Mouse (Mus musculus): ENCODE measurements at regions not wholly inside any gene's neighbourhood (a gene's known extent, or its start where the extent isn't known, plus 50 kb on each side); places are given as distances from the start of the nearest gene placed in this dataset.

DNA sequence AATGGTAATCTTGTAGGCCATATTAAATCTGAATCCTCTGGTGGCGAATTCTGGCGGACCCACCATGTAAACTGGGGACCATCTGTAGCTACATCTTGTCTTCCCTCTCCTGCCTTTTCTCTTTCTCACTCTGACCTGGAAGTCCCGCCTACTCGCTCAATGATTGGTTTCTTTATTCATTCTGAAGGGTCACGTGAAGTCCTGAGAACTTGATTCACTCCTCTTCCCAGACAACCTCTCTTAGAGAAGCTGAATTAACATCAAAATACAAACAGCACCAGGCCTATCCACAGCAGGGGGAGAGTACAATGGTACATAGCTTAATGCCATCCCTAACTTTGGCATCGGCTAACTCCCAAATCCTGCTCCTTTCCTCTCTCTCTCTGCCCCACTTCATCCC lies 69.9 kb upstream of the Mylip start:
- Histone ChIP-seq H3K9me3 (replicated peaks; ENCODE audit: low read length) (no peaks in the 10 kb centered on the region), H3K79me2 (replicated peaks; ENCODE audit: control insufficient read depth, extremely low read depth, insufficient read depth, poor library complexity, severe bottlenecking) (no peaks in the 10 kb centered on the region), H3K4me3 (replicated peaks in 1 of 3; ENCODE audit: low read depth in 2 of 3, low read length in 2 of 3, poor library complexity in 1 of 3) (no peak overlapping the region), H3K9ac (ENCODE audit: insufficient read depth, low read depth) (no peak overlapping the region), H3K4me1 (ENCODE audit: control insufficient read depth in 1 of 2, insufficient read depth in 2 of 2) (no peaks in the 10 kb centered on the region), H3K36me3 (replicated peaks in 1 of 2; ENCODE audit: control insufficient read depth in 1 of 2, insufficient read depth in 1 of 2, low read length in 1 of 2) (no peaks in the 10 kb centered on the region), H3K27me3 (replicated peaks) (no peaks in the 10 kb centered on the region), H3K4me2 (ENCODE audit: insufficient read depth, low read depth, poor library complexity, severe bottlenecking) (no peak overlapping the region), H3K27ac (ENCODE audit: insufficient read depth, low read depth) (no peak overlapping the region)
- in situ Hi-C loops (cut with MboI; ENCODE audit: low pct_ligation_motif_present, low pct_unique_long_range_greater_than_20kb, low sequenced_read_pairs), result no loop called here
- dilution Hi-C loops (cut with MboI; ENCODE audit: extremely low pct_ligation_motif_present, extremely low pct_unique_long_range_greater_than_20kb, low sequenced_read_pairs), result no loop called here
- DNase-seq (ENCODE audit: extremely low read depth), result no peak
- TF ChIP-seq HCFC1 (IDR thresholded peaks at IDR 0.05; ENCODE audit: low read depth, low read length), result no peak
- TF ChIP-seq MAFK (IDR thresholded peaks at IDR 0.05; ENCODE audit: insufficient replicate concordance, low read length), result no peak
- TF ChIP-seq ZKSCAN1 (IDR thresholded peaks at IDR 0.05; ENCODE audit: borderline replicate concordance, low read depth, low read length), result no peak
- TF ChIP-seq MAZ (IDR thresholded peaks at IDR 0.05; ENCODE audit: low read depth, low read length), result no peak
- no peak for TF ChIP-seq KAT2A (IDR thresholded peaks at IDR 0.05; ENCODE audit: insufficient replicate concordance, low read length)
- no peak for TF ChIP-seq NRF1 (IDR thresholded peaks at IDR 0.05; ENCODE audit: low read depth, low read length)
- TF ChIP-seq EP300 (IDR thresholded peaks at IDR 0.05; ENCODE audit: low read length), result no peak
- no peak for TF ChIP-seq E2F4 (IDR thresholded peaks at IDR 0.05; ENCODE audit: insufficient replicate concordance, low read depth, low read length)

GRCm38 (mm10) chr13:45325736-45326293 lies 63.7 kb upstream of the Mylip start:
- Histone ChIP-seq H3K4me1 (ENCODE audit: control insufficient read depth in 1 of 2, insufficient read depth in 2 of 2) (no peaks in the 10 kb centered on the region), H3K36me3 (replicated peaks in 1 of 2; ENCODE audit: control insufficient read depth in 1 of 2, insufficient read depth in 1 of 2, low read length in 1 of 2) (no peaks in the 10 kb centered on the region), H3K27ac (ENCODE audit: insufficient read depth, low read depth) (no peak overlapping the region), H3K9me3 (replicated peaks; ENCODE audit: low read length) (no peaks in the 10 kb centered on the region), H3K4me3 (replicated peaks in 1 of 3; ENCODE audit: low read depth in 2 of 3, low read length in 2 of 3, poor library complexity in 1 of 3) (no peak overlapping the region), H3K27me3 (replicated peaks) (no peaks in the 10 kb centered on the region), H3K79me2 (replicated peaks; ENCODE audit: control insufficient read depth, extremely low read depth, insufficient read depth, poor library complexity, severe bottlenecking) (no peaks in the 10 kb centered on the region), H3K4me2 (ENCODE audit: insufficient read depth, low read depth, poor library complexity, severe bottlenecking) (no peak overlapping the region), H3K9ac (ENCODE audit: insufficient read depth, low read depth) (no peak overlapping the region)
- in situ Hi-C loops (cut with MboI; ENCODE audit: low pct_ligation_motif_present, low pct_unique_long_range_greater_than_20kb, low sequenced_read_pairs), result no loop called here
- DNase-seq (ENCODE audit: extremely low read depth), result no peak
- TF ChIP-seq POLR2AphosphoS2 (IDR thresholded peaks at IDR 0.05; ENCODE audit: low read depth, low read length), result no peak
- dilution Hi-C loops (cut with MboI; ENCODE audit: extremely low pct_ligation_motif_present, extremely low pct_unique_long_range_greater_than_20kb, low sequenced_read_pairs), result no loop called here

- no peaks in the 10 kb centered on the region for H3K27me3 ChIP-seq (replicated peaks)
- no peak overlapping the region for H3K4me2 ChIP-seq (ENCODE audit: insufficient read depth, low read depth, poor library complexity, severe bottlenecking)
- in situ Hi-C loops (cut with MboI; ENCODE audit: low pct_ligation_motif_present, low pct_unique_long_range_greater_than_20kb, low sequenced_read_pairs), result no loop called here
- no peak for DNase-seq (ENCODE audit: extremely low read depth)
- no peak overlapping the region for H3K9ac ChIP-seq (ENCODE audit: insufficient read depth, low read depth)
- dilution Hi-C loops (cut with MboI; ENCODE audit: extremely low pct_ligation_motif_present, extremely low pct_unique_long_range_greater_than_20kb, low sequenced_read_pairs), result no loop called here
- TF ChIP-seq RAD21 (IDR thresholded peaks at IDR 0.05; ENCODE audit: low read depth, low read length) (no peak), MAZ (IDR thresholded peaks at IDR 0.05; ENCODE audit: low read depth, low read length) (no peak), ZNF384 (IDR thresholded peaks at IDR 0.05; ENCODE audit: low read depth, low read length) (no peak), RCOR1 (conservative IDR thresholded peaks at IDR 0.05; ENCODE audit: low read depth, low read length) (no peak), MEF2A (IDR thresholded peaks at IDR 0.05; ENCODE audit: borderline replicate concordance, low read depth, low read length) (no peak), TCF12 (IDR thresholded peaks at IDR 0.05; ENCODE audit: low read depth, low read length) (no peak), MAFK (IDR thresholded peaks at IDR 0.05; ENCODE audit: insufficient replicate concordance, low read length) (no peak), TBP (conservative IDR thresholded peaks at IDR 0.05; ENCODE audit: low read depth, low read length) (no peak), CHD2 (IDR thresholded peaks at IDR 0.05; ENCODE audit: low read length) (no peak), ETS1 (conservative IDR thresholded peaks at IDR 0.05; ENCODE audit: low read depth, low read length) (no peak)
- no peaks in the 10 kb centered on the region for H3K4me1 ChIP-seq (ENCODE audit: control insufficient read depth in 1 of 2, insufficient read depth in 2 of 2)
- H3K27ac ChIP-seq (ENCODE audit: insufficient read depth, low read depth), result no peak overlapping the region
- no peaks in the 10 kb centered on the region for H3K9me3 ChIP-seq (replicated peaks; ENCODE audit: low read length)
- no peak overlapping the region for H3K4me3 ChIP-seq (replicated peaks in 1 of 3; ENCODE audit: low read depth in 2 of 3, low read length in 2 of 3, poor library complexity in 1 of 3)
- no peaks in the 10 kb centered on the region for H3K36me3 ChIP-seq (replicated peaks in 1 of 2; ENCODE audit: control insufficient read depth in 1 of 2, insufficient read depth in 1 of 2, low read length in 1 of 2)
- no peaks in the 10 kb centered on the region for H3K79me2 ChIP-seq (replicated peaks; ENCODE audit: control insufficient read depth, extremely low read depth, insufficient read depth, poor library complexity, severe bottlenecking)
Observed at GRCm38 (mm10) chr13:45326751-45327150, 62.8 kb upstream of the Mylip start.

All from CH12.LX (cell line).